Mouse (Mus musculus) heart, embryonic 16.5 days (tissue): ENCODE measurements around the gene Kalrn. TPM values are rescaled to one million over a fixed set of nuclear protein-coding genes. Genes with fewer than 3 reads are reported as not detected.

ENCODE experiments used
- ATAC-seq: fragments of 200-750 bp; cut with Nextera tagmentation; replicated peaks from 2 replicates; pipeline ENCODE4 v1.8.0; 2017; ENCODE audit warnings: moderate number of reproducible peaks; ENCODE audit not compliant: insufficient read depth, low FRiP score; ENCODE audit errors: extremely low read depth
- H3K27ac ChIP-seq: fragments of 300-500 bp; sonication (generic); 2 replicates; pipeline ENCODE4 v1.5.1; 2014; ENCODE audit warnings: mild to moderate bottlenecking, low read length, control low read depth, moderate library complexity
- H3K27me3 ChIP-seq: fragments of 300-500 bp; sonication (generic); 2 replicates; pipeline ENCODE4 v1.6.1; 2014; ENCODE audit warnings: low read length, mixed read lengths; ENCODE audit not compliant: control insufficient read depth, insufficient read depth
- H3K36me3 ChIP-seq: fragments of 300-500 bp; sonication (generic); 2 replicates; pipeline ENCODE4 v1.6.1; 2014; ENCODE audit not compliant: control insufficient read depth, insufficient read depth
- H3K4me1 ChIP-seq: fragments of 300-500 bp; sonication (generic); 2 replicates; pipeline ENCODE4 v1.6.1; 2014; ENCODE audit warnings: low read length, mixed read lengths; ENCODE audit not compliant: control insufficient read depth, insufficient read depth
- H3K4me2 ChIP-seq: fragments of 300-500 bp; sonication (generic); 2 replicates; pipeline ENCODE4 v1.6.1; 2014; ENCODE audit warnings: low read depth, mild to moderate bottlenecking, control low read depth, low read length
- H3K4me3 ChIP-seq: fragments of 300-500 bp; sonication (generic); 2 replicates; pipeline ENCODE4 v1.5.1; 2014; ENCODE audit warnings: mild to moderate bottlenecking, control low read depth, low read length
- H3K9ac ChIP-seq: fragments of 300-500 bp; sonication (generic); 2 replicates; pipeline ENCODE4 v1.6.1; 2014; ENCODE audit warnings: low read length, control low read depth
- H3K9me3 ChIP-seq: fragments of 300-500 bp; sonication (generic); replicated peaks from 2 replicates; pipeline ENCODE4 v1.6.1; 2016; ENCODE audit warnings: low read length; ENCODE audit not compliant: control insufficient read depth
- WGBS: fragments of 180-500 bp; shearing (Covaris S2); extraction: QIAGEN DNeasy Blood & Tissue Kit; methylation state at CpG from one replicate; pipeline ENCODE4 v1.1.7; 2014; 5-methylcytosine and 5-hydroxymethylcytosine counted together
- polyA plus RNA-seq: library from polyadenylated mRNA; unstranded; fragments of >200 nt; fragmentation: Nextera tagmentation; extraction: Ambion mirVana; gene quantifications from 2 replicates; pipeline ENCODE4 v1.2.1, GENCODE M21; 2015

Gene Kalrn
- polyA plus RNA-seq, 1 experiment from 2014 or later: 30.2 TPM

DNA sequence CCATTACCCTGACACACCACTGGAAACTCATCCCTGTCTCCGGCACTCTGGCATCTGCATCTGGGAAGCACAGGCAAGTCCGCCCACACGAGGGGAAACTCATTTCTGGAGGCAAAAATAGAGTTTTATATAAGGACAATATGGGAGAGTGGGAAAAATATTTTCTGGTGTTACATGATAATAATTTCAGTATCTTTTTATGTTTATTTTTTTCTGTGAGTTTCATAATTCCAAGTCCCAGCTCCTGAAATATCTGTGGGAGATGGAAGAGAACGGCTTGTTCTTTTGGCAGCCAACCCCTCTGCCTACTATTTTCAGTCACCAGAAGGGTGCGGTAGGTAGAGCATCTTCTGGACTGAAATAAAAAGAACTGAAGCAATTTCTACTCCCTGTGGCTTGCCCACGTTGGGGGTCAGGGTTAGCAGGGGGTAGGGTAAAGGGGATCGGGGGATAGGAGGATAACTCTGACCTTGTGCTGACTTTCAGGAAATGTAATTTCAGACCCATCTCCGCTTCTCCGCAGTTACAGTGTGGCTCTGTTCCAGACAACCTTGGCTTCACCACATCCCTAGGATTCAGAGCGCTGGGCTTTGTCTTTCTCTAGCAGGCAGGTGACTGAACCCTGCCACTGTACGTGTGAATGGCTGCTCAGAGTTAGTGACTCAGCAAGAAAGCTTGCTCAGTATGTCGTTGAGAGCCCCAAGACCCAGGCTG is 336.3 kb downstream of the Kalrn start:
- H3K9me3 ChIP-seq: no peaks in the 10 kb centered on the region
- no peaks in the 10 kb centered on the region for H3K27me3 ChIP-seq
- ATAC-seq: 0 out of 2 replicates have a peak, but pooled peaks have one; percentile 33
- H3K4me3 ChIP-seq: no peak overlapping the region
- H3K4me2 ChIP-seq: no peak overlapping the region
- H3K27ac ChIP-seq: peak overlapping the region; percentile 54
- peaks cover 19% of the 10 kb centered on the region for H3K36me3 ChIP-seq
- 0 out of 2 replicates have a peak overlapping the region, but pooled peaks have one; percentile 21 for H3K9ac ChIP-seq
- H3K4me1 ChIP-seq: peaks cover 18% of the 10 kb centered on the region
- 53% methylated on average over 12 of the region's 12 CpGs for WGBS

DNA sequence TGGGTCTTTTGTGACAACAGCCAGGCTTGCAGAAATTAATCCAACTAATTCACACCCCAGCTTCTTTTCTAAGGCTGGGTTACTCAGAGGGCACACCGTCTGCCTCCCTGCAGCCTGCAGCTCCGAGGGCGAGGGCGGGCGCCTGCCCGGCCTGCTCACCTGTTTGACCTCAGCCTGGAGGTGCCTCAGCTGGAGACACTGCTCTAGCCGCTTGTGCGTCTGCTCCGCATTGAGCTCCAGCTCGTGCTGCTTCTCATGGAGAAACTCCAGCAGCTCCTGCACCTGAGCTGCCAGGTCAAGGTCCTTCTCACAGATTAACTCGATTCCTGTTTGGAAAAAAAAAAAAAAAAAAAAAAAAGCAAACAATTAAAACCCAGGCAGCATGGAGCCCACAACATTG is 338.2 kb downstream of the Kalrn start:
- Histone ChIP-seq H3K27me3 (no peaks in the 10 kb centered on the region), H3K27ac (no peak overlapping the region), H3K4me1 (peaks cover 22% of the 10 kb centered on the region), H3K36me3 (peaks cover 19% of the 10 kb centered on the region), H3K9ac (no peak overlapping the region), H3K4me2 (no peak overlapping the region), H3K9me3 (no peaks in the 10 kb centered on the region), H3K4me3 (no peak overlapping the region)
- no peak for ATAC-seq
- WGBS: 79% methylated on average over 11 of the region's 11 CpGs

- WGBS: 54% methylated on average over 5 of the region's 5 CpGs
- H3K4me3 ChIP-seq: no peak overlapping the region
Observed at GRCm38 (mm10) chr16:34231952-34232351, 341.4 kb downstream of the Kalrn start.

DNA sequence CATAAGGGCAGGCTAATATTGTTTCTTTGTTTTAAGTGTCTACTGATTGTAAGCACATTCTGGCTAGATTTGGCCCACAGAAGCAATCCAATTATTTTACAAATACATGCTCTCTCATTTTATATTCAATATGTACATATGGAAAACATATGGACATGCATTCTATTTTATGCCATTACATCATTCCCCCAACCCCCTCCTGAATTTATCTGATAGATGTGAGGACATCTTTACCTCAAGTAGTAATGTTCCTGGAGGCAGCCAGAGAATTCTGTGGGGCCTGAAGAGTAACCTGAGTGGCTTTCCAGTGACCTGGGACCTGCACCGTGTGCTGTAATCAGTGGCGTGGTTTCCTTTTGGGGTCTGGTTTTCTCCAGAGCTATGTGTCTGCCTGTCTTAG is 342.2 kb downstream of the Kalrn start:
- H3K4me3 ChIP-seq: no peak overlapping the region
- ATAC-seq: no peak

More at GRCm38 (mm10) chr16:34231952-34232351, 341.4 kb downstream of the Kalrn start:
- Histone ChIP-seq H3K9ac (no peak overlapping the region), H3K9me3 (no peaks in the 10 kb centered on the region), H3K36me3 (peaks cover 19% of the 10 kb centered on the region), H3K4me2 (no peak overlapping the region), H3K27ac (no peak overlapping the region), H3K27me3 (no peaks in the 10 kb centered on the region), H3K4me1 (peaks cover 31% of the 10 kb centered on the region)
- no peak for ATAC-seq

GRCm38 (mm10) chr16:34229350-34229749 is 344.0 kb downstream of the Kalrn start:
- 49% methylated on average over 8 of the region's 8 CpGs for WGBS
- H3K36me3 ChIP-seq: peaks cover 13% of the 10 kb centered on the region
- peaks cover 21% of the 10 kb centered on the region for H3K4me1 ChIP-seq
- no peaks in the 10 kb centered on the region for H3K27me3 ChIP-seq
- no peak for ATAC-seq
- no peak overlapping the region for H3K4me3 ChIP-seq
- H3K4me2 ChIP-seq: no peak overlapping the region
- peak overlapping the region; percentile 86 for H3K27ac ChIP-seq
- no peaks in the 10 kb centered on the region for H3K9me3 ChIP-seq
- H3K9ac ChIP-seq: peak overlapping the region; percentile 34; the same call in 1 of the 2 replicates

More for the DNA sequence above, 342.2 kb downstream of the Kalrn start:
- WGBS: 25% methylated on average over 2 of the region's 2 CpGs
- H3K9me3 ChIP-seq: no peaks in the 10 kb centered on the region
- H3K4me2 ChIP-seq: no peak overlapping the region
- no peak overlapping the region; the same call in 1 of the 2 replicates for H3K27ac ChIP-seq
- peaks cover 23% of the 10 kb centered on the region for H3K4me1 ChIP-seq
- no peak overlapping the region for H3K9ac ChIP-seq
- no peaks in the 10 kb centered on the region for H3K27me3 ChIP-seq
- peaks cover 21% of the 10 kb centered on the region for H3K36me3 ChIP-seq

DNA sequence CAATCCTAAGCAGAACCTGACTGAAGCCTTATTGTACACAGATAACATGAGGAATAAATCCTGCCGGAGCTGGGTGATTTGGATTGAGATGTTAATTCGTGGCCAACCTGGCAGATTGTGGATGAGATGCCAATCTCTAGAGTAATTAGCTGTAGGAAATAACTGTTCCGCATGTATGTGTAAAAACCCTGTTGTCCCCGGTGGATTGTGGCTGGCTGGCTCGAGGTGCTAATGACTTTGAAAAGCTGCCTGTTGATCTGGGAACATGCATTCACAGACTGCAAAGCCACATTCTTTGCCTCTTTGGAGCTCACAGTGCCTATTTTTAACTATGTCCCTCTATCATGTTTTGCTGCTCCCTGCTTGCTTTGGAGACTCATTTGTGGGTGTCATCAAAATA is 344.7 kb downstream of the Kalrn start:
- Histone ChIP-seq H3K4me2 (no peak overlapping the region), H3K4me3 (no peak overlapping the region), H3K27me3 (no peaks in the 10 kb centered on the region), H3K9ac (no peak overlapping the region), H3K9me3 (no peaks in the 10 kb centered on the region), H3K36me3 (peaks cover 8% of the 10 kb centered on the region), H3K4me1 (peaks cover 21% of the 10 kb centered on the region), H3K27ac (peak overlapping the region; percentile 86)
- peak; percentile 70 for ATAC-seq
- WGBS: 32% methylated on average over 5 of the region's 5 CpGs

- H3K4me3 ChIP-seq: no peak overlapping the region
- H3K4me2 ChIP-seq: no peak overlapping the region
- H3K4me1 ChIP-seq: peaks cover 28% of the 10 kb centered on the region
- 34% methylated on average over 3 of the region's 3 CpGs for WGBS
- H3K9ac ChIP-seq: no peak overlapping the region
- no peak for ATAC-seq
- peaks cover 18% of the 10 kb centered on the region; the same call in 1 of the 2 replicates for H3K36me3 ChIP-seq
- 0 out of 2 replicates have a peak overlapping the region, but pooled peaks have one; percentile 37 for H3K27ac ChIP-seq
- no peaks in the 10 kb centered on the region for H3K27me3 ChIP-seq
- no peaks in the 10 kb centered on the region for H3K9me3 ChIP-seq
Observed at GRCm38 (mm10) chr16:34212160-34212559, 361.2 kb downstream of the Kalrn start.

DNA sequence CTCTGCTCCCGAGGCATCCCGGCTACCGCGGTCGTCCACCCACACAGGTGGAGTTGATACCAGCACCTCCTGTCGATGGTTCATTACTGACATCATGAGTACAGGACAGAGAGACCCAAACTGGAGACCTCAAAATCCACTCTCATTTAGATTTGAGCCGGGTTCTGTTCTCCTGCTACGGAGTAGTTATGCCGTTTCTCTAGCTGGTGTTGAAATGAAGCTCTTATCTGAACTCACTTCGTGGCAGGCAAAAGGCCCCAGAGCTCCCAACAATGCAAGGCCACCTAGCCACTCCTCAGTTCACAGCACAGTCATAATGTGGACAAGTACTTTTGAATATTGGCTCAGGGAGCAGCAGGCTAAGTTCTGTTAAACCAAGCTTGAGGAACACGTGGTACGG is 362.1 kb downstream of the Kalrn start:
- Histone ChIP-seq H3K27ac (peak overlapping the region; percentile 61), H3K4me3 (no peak overlapping the region), H3K4me2 (no peak overlapping the region), H3K36me3 (peaks cover 18% of the 10 kb centered on the region), H3K4me1 (peaks cover 28% of the 10 kb centered on the region), H3K27me3 (no peaks in the 10 kb centered on the region), H3K9ac (no peak overlapping the region), H3K9me3 (no peaks in the 10 kb centered on the region)
- 36% methylated on average over 12 of the region's 12 CpGs for WGBS
- 0 out of 2 replicates have a peak, but pooled peaks have one; percentile 43 for ATAC-seq

DNA sequence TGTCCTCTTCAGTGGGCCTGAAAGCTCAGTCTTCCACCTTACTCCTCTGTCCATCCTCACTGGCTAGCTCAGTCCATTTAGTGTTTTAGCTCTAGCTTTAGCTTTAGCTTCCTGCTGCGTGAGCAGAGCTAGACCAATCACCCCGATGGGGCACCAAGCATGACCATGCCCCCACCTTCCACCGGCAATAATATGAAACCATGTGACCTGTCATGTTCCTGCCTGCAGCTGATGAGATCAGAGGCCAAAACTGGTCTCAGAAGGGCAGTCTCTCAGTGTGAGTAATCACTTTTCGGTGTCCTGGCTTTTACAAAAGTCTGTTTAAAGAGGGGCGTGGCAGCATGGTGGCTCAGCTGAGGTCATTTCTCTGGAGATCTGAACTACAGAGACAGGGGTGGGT is 364.6 kb downstream of the Kalrn start:
- no peak overlapping the region for H3K9ac ChIP-seq
- peaks cover 14% of the 10 kb centered on the region for H3K36me3 ChIP-seq
- peak overlapping the region; percentile 73 for H3K27ac ChIP-seq
- H3K9me3 ChIP-seq: no peaks in the 10 kb centered on the region
- ATAC-seq: peak; percentile 66
- no peak overlapping the region for H3K4me3 ChIP-seq
- WGBS: 44% methylated on average over 5 of the region's 5 CpGs
- H3K27me3 ChIP-seq: no peaks in the 10 kb centered on the region
- H3K4me1 ChIP-seq: peaks cover 28% of the 10 kb centered on the region
- H3K4me2 ChIP-seq: no peak overlapping the region
